Mouse (Mus musculus): ENCODE measurements at regions not wholly inside any gene's neighbourhood (a gene's known extent, or its start where the extent isn't known, plus 50 kb on each side); places are given as distances from the start of the nearest gene placed in this dataset.

DNA sequence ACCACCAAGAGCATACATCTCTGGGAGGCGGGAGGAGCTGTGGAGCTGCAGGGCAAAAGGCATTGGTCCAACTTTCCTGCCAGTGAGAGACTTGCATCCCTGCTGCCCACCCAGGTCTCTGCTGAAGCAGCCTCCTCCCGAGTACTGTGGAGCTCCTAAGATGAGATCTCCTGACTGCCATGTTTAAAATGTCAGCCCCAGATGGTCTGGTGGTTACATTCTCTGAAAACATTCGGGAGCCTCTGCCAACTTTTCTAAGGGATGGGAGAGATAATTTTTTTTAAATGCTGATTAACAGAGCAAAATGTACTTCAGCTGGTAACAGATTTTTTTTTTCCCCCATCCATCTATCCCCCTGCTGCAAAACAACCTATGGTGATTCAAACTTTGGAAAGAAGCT, 88.4 kb upstream of the Opcml start:
- no peak for DNase-seq

DNA sequence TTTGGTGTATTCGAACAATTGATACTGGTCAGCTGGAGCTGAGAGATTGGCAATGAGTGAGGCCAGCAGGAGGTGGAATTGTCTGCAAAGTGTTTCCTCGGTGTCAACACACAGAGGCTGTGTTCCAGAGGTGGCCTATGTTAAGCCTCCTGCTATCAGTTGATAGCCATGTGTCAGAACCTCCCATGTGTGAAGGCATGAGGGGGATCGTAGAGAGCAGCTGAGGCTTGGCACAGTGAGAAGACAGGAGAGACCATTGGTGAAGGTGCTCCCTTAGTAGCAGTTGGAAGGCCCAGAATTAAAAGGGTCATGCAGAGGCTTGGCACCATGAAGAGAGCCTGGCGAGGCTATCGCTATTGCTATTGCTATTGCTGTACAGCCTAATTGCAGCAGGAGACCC, 86.6 kb upstream of the Opcml start:
- DNase-seq = no peak

DNA sequence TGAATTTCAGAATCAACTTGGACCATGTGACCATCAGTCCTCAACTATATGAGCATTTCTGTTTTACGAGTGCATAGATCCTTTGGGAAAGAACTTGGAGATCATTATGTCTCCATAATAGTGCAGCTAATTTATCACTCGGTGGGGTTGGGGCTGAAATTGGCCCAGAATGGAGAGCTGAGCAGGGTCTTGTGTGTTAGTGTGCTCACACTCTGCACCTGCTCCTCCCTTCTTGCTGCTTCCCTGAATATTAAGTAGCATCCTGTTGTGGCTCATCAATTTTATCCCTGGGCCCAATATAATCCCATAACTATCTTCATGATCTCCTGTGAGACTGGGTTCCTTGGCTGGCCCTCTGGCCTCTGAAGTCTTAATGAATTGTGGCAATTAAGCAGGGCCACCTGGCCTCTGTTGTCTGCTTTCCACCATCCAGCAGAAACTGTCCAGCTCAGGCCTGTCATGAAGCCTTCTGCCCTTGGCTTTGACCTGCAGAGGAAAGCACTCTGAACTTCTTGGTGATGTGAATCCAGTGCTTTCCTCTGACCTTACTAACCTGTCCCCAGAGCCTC, 66.7 kb upstream of the Opcml start:
- no peak for DNase-seq

DNA sequence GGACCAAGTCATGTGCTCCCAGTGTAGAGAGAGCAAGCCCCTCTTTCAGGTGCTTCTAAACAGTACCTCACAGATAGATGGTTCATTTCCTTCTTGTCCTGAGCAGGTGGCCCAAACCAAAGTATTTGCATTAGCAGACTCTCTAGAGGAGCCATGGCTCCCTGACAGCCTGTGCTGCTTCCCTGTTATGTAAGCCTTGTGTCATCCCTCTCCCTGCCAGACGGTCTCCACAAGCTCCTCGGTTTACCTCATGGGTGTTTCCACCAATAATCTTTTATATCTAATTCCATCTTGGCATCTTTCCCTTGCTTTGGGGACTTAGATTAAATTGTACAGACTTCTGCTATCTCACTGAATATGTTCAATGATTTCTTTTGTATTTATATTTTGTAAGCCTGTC, 66.0 kb upstream of the Opcml start:
- DNase-seq = peak; percentile 10

DNA sequence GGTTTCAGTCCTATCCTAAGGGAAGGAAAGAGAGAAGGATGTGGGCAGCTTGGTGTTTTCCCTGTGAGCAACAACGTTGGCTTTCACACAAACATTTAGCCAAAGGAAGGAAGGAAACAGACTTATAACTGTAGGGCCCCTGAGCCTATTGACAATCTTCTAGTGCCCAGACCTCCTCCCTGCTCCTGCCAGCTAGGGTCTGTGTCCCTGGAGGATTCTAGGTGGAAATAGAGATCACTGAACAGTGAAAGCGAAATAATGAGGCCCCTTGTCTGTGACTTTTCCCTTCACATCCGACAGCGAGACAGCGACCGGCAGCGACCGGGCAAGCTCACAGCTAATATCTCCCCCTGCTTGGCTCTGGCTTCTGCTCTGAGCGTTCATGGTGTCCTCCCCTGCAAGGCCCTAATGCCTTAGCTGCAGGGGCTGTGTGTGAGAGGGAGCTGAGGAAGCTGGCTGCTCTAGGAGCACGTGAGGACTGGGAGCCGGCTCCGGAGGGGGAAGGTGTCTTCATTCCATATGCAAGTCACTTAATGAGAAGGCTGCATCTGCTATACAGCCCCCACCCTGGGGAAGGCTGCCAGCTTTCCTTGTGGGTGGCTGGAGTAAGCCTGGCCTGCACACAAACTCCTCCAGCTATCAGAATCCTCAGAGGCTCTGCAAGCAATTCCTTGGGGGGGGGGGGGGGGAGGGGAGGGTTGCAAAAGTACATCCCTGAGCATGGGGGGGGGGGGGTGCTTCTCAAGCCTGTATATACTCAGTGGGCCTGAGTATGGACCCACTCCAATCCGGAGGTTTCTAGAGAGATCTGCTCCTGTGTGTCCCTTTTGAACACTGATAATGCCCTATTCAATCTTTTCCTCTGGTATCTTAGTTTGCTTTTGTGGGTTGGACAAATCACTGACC, 61.7 kb upstream of the Opcml start:
- no peak for DNase-seq

DNA sequence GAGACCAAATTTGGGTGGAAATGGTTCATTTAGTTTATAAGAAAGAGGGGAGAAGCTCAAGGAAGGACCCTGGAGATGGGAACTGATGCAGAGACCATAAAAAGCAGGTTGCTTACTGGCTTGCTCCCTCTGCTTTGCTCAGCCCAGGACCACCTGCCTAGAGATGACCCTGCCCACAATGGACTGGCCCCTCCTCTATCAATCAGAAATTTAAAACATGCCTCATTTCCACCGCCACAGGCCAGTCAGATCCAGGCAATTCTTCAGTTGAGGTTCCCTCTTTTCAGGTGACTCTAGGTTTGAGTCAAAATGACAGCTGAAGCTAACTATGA, 61.1 kb upstream of the Opcml start:
- no peak for DNase-seq

DNA sequence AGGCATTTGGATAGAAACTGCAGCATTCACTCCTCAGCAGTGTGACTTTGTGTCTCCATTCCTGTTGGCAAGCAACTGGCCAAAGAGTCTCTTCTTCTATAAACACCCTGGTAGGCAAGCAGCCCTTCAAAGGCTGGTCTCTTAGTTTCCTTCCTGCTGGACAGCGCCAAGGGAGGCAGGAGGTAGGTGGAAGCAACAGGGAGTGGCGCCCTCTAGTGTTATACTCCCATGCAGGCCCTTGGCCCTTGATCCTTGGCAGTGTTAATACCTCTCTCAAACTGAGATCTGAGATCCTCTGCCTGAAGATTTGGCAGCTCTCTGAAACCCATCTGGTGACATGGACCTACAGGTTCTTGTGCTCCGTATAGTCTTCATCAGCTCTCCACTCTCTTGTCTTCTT, 51.3 kb upstream of the Opcml start:
- no peak for DNase-seq
